Mouse (Mus musculus) layer of hippocampus, adult 18-20 months (tissue): ENCODE data around the gene 1700020D05Rik. TPM values are rescaled to one million over a fixed set of nuclear protein-coding genes. Genes with fewer than 3 reads are reported as not detected.
"Not testable (repeated sequence)": the region's sequence is repeated elsewhere in the genome, so short reads cannot be mapped to it uniquely, and the experiment has no call there.

Experiments
- DNase-seq, 2 experiments: peaks; one replicate each; pipeline ENCODE4 v3.0.0; 2022; ENCODE audit warnings: low spot score in 2 of 2
- total RNA-seq, 2 experiments: library from RNA; stranded (reverse); gene quantifications; 2 replicates each; pipeline ENCODE4 v1.2.3; 2021

1700020D05Rik gene
- total RNA-seq, 2 experiments from 2014 or later, result 4.3 to 6.4 TPM

DNA sequence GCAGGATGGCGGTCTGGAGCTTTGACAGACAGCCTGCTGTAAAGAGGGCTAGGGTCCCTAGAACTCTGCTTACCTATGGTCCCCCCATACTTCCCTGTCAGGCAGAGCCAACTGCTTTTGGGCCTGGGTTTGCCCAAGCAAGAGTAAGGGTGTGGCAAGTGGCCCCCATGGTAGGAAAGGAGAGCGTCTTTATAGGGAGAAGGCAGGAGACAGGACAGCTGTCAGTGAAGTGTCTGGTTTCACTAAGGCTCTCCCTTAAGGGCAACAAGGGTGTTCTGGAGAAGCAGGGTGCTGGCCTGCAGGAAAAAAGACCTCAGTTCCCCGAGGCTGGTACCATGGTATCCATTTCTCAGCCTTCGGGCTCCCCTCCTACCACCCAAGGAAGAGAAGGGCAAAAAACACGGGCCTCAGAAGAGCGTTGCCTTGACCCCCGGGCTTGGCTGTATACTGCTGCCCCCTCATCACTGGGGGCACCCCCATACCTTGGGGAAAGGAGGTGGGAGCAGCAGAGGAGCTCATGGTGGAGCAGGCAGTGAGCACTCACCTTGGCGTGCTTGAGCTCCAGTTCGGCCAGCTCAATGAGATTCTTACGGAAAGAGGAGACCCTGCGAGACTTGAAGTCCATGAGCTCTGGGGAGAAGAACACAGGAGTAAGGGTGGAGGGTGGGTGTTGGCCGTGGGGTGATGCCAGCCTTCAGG lies 8.1 kb downstream of the 1700020D05Rik start:
- no peak for DNase-seq

GRCm38 (mm10) chr19:5494314-5494713 lies 9.3 kb downstream of the 1700020D05Rik start:
- no peak for DNase-seq

DNA sequence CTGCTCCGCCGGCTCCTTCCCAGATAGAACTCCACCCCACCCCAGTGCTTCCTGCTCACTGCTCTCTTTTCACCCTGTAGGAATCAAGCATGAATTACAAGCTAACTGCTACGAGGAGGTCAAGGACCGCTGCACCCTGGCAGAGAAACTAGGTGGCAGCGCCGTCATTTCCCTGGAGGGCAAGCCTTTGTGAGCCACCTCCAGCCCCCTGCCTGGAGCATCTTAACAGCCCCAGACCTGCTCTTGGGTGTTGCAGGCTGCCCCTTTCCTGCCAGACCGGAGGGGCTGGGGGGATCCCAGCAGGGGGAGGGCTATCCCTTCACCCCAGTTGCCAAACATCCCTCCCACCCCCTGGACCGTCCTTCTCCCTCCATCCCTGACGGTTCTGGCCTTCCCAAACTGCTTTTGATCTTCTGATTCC lies 10.3 kb downstream of the 1700020D05Rik start:
- not testable (repeated sequence) for DNase-seq

GRCm38 (mm10) chr19:5492641-5493040 lies 10.9 kb downstream of the 1700020D05Rik start:
- DNase-seq, result no peak

DNA sequence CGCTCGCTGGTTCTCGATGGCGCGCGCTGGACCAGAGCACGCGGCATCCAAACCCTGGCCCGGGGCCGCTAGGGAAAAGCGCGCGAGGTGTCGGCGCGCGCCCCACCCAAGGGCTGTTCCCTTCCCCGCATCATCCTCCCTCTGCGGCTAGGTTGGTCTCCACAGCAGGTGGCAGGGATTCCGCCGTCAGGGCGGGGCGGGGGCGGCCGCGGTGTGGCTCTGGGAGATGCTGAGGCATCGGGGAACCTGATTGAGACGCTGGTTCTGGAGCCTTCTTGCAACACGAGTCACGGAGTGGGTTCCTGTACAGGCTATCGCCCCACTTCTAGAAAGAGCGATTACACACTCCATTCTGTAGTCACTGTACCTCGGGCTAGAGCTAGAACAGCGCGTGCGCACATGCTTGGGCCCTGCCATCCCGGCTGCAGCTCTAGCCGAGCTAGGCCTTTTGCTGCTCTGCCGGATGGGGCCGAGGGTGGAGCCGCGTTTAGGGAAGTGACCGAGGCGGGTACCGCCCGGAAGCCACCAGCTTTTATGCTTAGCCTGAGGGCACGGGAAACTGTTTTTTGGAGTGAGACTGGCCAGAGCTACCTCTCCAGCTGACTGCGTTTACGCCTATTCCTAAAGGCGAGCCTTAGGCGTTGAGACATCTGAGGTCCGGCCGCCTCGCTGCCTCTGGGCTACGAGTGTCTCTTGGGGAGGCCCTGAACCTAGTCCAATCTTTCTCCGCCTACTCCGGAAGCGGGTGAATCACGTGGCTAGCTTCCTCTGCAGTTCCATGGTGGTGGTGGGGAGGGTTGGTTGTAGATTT lies 12.5 kb downstream of the 1700020D05Rik start:
- peak; percentile 80 to 87 for DNase-seq

DNA sequence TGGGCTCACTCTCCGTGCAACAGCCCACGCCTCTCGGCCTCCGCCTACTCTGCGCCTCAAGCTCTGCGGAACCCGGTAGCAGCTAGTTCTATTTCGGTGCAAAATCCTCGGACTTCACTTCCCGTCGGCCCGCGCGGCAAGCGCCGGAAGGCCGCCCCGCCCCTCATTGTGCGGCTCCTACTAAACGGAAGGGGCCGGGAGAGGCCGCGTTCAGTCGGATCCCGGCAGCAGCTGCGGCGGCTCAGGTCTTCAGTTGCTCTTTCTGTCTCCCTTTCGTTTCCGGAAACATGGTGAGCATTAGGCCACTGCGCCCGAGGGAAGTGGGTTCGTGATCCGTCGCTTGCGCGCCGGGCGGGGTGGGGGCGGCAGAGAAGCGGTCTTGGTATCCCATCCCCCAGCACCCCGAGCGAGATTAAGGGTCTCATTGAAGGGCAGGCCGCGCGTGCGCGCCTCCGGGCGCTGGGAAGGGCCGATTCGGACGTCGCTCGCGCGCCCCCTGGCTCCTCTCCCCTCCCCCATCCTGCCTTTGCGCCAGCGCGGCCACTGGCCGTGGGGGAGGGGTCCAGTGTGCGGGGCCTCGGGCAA lies 13.2 kb downstream of the 1700020D05Rik start, which contains the start of gene Cfl1:
Gene Cfl1 (plus strand): TSS at position 143 of the 585 bp plus-strand sequence.
- peak; percentile 92 to 97 for DNase-seq

- not testable (repeated sequence) for DNase-seq
Measured at GRCm38 (mm10) chr19:5489721-5490120, 13.9 kb downstream of the 1700020D05Rik start.

DNA sequence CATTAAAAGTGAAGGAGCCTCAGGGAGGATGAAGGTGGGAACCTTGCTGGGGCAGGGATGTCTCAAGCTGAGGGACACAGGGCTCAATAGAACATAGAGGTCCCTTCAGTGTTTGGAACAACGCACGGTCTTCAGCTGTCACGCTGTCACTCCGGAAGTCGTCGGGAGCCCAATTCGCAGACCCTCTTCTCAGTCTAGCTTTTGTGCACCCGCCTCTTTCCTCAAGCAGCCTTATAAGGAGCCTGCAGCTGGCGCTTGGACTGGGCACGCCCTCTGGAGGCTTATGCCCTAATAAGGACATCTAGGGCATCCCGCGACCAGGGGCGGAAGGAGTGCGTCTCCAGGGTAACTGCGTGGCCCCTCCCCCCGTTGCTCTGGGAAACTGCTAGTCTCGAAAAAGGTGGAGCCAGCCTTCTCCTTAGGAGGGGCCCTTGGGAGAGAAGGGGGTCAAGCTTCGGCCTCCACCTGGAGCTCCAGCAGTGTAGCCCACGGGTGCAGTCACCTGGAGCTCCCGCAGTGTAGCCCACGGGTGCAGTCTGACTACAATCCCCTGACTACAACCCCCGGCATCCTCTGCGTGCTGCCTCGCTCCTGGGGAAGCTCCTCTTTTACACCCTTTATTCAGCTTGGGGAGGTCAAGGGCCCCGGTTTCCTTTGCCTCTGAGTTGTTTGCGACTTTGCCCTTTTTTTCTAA lies 14.6 kb downstream of the 1700020D05Rik start:
- peak; percentile 94 to 98 for DNase-seq

- peak; percentile 90 to 95 for DNase-seq
Measured at GRCm38 (mm10) chr19:5487768-5488550, 15.6 kb downstream of the 1700020D05Rik start, which contains the start of gene Mus81. TSS of gene Mus81 (minus strand) at chr19:5488402.

- DNase-seq, result no peak
Measured at GRCm38 (mm10) chr19:5486771-5487170, 16.8 kb downstream of the 1700020D05Rik start.

- no peak for DNase-seq
Measured at GRCm38 (mm10) chr19:5486286-5486685, 17.3 kb downstream of the 1700020D05Rik start.

GRCm38 (mm10) chr19:5485821-5486220 lies 17.8 kb downstream of the 1700020D05Rik start:
- DNase-seq, result no peak

DNA sequence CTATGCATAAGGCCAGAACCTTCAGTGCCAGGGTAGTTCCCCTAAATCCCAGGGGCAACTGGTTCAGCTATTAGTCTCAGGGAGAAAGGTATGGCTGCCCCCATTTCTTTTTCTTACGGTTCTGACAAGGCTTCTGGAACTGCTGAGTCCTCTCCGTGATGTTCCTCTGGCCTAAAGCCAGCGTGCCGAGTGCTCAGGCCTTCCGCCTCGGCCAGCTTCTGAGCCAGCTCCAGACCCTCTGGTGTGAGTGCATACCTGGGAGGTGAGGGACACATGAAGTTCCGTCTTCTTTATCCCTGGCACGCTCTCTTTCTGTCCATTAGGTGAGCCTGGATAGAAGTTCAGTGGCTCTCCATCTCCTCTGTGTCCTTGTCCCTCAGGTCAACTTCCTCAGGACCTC lies 18.2 kb downstream of the 1700020D05Rik start:
- DNase-seq, result no peak

DNA sequence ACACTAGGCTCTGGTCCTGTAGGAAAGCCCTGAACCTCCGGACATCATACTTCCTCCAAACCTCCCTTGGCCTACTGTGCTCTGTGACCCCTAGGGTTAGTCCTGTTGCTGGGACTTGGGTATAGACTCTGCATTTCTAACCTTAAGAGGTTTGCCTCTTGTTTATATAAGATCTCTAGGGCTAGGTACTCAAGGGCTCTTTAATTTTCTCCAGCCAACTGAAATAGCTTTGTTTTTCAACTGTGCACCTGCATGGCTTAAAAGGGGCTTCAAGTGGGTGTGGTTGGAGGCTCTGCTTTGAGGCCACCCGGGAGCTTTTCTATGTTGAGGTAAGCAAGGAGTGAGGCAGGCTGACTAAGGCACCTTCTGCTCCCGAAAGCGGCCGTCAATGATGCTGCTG lies 19.1 kb downstream of the 1700020D05Rik start:
- no peak for DNase-seq

DNA sequence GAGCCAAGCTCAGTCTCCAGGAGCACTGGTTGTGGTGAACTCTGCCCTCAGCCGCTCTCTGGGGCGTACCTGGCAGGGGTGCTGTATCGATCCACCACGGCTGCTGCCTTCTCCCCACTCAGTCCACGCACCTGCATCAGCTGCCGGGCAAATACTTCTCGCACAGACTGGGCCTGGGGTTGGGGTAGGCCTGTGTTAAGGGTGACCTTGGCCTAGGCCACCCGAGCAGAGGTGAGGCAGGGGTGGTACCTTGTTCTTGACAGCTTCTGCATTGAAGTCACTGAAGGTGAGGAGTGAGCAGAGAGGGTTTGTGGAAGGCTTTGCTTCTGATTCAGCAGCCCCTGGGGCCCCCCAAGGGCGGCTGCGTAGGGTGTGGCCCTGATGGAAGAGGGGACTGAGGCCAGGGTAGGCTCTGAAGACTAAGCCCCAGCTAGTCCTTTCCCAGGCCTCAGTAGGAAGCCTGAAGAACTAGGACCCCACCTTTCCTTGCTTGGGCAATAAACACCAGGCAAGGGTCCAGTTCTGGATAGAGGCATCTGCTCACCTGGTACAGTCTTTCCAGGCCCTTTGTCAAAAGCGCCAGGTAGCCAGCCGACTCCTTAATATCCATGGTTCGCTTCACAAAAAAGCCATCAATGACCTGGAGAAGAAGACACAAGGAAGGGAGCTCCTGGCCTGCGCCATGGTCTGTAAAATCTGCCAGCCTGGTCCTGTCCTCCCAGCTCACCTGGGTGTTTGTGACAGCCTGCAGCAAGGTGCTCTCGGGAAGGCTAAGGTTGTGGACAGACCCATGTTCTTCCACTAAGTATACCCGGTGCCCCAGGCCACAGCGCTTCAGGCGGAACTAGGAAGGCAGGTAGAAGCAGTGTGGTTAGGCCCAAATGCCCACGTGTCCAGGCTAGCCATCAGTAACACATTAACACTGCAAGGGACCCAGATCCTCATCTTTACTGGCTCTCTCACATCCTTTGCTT lies 19.9 kb downstream of the 1700020D05Rik start:
- DNase-seq, result no peak

GRCm38 (mm10) chr19:5481398-5481797 lies 22.2 kb downstream of the 1700020D05Rik start:
- no peak for DNase-seq

GRCm38 (mm10) chr19:5480016-5480415 lies 23.6 kb downstream of the 1700020D05Rik start:
- no peak for DNase-seq

GRCm38 (mm10) chr19:5477668-5478300 lies 25.8 kb downstream of the 1700020D05Rik start:
- DNase-seq, result no peak
